Mouse (Mus musculus): ENCODE results near the gene Tomm40.

Gene Tomm40

DNA sequence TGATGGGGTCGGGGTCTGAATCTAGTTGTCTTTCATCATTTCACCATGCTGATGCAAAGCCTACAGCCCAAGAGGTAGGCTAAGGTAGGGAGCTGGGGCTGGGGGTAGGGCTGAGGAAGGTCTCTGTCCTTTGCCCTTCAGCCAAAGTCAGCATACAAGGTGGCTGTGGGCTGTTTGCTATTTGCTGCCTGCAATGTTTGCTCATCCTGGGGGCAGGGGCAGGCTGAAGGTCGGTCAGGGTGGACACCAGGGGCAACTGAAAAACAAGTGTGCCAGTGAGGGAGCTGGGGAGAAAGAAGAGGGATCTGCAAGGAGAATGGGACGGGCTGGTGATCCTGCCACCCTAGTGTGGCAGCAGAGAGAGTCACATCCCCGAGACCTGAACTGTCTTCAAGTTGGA, 29.9 kb downstream of the Tomm40 start:
- peak; percentile 54 for DNase-seq

DNA sequence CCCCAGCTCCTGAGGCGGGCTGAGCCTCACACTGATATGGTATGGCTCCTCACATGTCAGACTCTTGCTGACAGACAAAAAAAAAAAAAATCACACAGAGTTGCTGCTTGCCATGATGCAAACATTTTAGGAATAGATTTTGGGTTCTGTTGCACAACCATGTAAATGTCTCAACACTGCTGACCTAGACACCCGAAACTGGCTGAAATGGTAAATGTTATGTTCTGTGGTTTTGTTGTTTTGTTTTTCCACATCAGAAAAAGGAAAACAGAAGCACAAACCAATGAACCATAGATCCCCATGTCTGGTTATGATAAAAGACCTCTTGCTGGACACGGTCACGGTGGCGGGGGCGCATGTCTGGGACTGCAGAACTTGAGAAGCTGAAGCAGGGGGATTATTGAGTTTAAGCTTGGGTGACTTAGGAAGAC, 31.5 kb downstream of the Tomm40 start:
- DNase-seq, result no peak

DNA sequence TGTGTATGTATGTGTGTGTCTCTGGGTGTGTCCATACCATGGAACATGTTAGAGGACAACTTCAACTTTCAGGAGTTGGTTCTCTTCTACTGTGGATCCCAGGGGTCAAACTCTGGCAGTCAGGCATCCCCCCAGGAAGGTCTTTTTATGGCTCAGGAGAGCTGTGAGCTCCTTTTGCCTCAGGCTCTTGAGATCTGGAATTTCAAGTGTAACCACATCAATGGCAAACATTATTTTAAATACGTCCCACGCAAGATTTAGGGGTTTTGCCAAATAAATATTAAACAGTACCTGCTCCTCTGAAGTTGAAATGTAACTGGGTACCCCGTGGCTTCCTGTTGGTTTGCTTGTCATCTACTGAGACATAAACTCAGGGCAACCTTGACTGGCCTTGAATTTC, 32.3 kb downstream of the Tomm40 start:
- DNase-seq, result no peak

DNA sequence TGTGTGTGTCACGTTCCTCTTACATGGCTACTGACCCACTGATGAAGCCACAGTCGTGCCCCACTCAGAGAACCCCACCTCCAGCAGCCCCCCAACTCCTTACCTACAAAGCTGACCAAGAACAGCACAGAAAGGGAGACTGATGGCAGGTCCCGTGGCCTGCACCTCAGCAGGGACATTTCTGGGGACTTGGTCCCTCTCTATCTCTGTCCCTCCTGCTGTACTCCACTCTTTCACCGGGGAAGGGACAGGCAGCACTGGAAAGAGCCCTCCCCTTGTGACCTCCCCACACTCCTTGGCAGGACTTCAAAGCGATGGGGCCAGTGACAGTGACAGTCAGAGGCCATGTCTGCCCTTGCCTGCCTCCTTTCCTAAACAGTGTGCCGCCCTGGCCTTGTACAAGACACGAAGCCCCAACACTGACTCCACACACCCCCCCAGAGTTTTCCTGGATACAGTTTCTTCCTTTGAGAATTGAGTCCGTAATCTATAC, 34.0 kb downstream of the Tomm40 start, which contains the start of the genes Gm44805 and Apoc4:
Gene Gm44805, minus strand, starts transcription at position 222 of the 493 bp plus-strand sequence.
Gene Apoc4, minus strand, starts transcription at position 278 of the 493 bp plus-strand sequence.
- no peak for DNase-seq

DNA sequence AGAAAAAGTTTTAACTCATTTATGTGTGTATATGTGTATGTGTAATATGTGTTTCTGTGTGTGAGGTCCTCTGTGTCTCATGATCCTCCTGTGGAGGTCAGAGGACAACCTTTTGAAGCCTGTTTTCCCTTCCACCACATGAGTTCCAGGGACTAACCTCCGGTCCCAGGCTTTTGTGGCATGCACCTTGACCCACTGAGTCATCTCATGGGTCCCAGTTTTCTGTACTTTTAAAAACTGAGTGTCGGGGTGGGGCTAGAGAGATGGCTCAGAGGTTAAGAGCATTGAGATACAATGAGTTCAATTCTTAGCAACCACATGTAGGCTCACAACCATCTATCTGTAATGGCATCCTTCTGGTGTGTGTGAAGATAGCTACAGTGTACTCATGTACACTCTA, 34.5 kb downstream of the Tomm40 start:
- DNase-seq, result no peak

DNA sequence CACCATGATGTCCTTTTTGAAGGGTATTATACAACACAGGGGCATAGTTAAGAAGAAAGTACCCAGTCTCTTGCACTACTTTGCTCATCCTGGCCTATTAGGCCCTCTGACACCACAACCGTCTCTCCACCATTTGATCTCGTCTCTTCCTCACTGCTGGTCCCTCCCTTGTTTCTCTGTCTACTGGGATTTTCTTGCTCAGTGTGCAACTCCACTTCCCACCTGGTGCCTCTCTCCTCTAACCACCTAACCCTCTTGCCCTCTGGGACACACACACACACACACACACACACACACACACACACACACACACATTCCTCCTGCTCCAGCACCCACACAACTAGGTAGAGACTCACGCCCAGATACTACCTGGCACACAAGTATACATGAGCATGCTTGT, 36.3 kb downstream of the Tomm40 start:
- DNase-seq, result no peak

DNA sequence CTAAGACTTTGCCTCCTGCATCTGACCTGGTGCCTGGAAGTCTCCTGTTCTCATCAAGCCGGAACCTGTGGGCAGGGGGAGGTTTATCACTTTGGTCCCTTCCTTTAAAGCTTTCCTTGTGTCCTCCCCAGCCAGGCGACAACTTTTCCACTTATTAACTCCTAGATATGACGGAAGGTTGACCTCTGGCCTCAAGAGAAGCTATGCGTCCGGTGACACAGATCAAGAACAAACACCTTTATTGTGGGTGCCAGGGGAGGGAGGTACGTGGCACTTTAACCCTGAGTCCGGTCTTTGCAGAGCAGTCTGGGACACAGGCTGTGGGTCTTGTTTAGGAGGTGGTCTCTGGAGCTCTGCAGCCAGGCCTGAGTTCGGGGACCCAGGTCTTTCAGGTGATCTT, 37.4 kb downstream of the Tomm40 start, which contains the start of gene Apoc2:
Gene Apoc2, minus strand, starts transcription at position 70 of the 400 bp plus-strand sequence.
- no peak for DNase-seq

DNA sequence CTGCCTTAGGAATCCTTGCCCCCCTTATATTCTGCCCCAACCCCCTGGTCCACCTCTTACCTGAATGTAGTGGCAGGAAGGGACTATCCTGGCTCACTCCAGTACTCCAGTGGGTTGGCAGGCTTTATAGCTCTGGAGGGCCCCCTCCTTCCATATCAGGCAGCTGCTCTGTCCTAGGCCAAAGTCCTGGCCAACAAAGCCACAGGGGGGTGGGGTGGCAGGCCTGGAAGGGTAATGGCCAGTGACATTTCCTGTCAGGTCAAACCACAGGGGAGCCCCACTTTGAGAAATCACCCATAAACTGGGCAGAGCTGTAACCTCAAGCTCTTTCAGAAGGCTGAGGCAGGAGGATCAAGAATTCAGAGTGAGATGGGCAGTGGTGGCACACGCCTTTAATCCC, 38.6 kb downstream of the Tomm40 start:
- DNase-seq, result peak; percentile 55

DNA sequence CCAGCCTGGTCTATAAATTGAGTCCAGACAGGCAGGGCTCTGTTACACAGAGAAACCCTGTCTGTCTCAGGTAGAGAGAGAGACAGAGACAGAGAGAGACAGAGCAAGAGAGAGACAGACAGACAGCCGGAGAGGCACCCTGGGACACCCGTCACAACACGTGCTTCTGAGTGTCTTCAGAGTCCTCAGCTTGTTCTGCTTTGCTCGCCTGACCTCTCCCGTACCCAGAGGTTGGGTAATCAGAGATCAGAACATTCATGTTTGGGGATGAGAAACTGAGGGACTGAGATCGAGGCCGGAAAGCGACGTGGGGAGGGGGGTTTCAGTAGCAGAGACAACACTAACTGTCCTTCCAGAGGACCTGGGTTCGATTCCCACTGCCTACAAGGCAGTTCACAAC, 39.4 kb downstream of the Tomm40 start:
- no peak for DNase-seq

DNA sequence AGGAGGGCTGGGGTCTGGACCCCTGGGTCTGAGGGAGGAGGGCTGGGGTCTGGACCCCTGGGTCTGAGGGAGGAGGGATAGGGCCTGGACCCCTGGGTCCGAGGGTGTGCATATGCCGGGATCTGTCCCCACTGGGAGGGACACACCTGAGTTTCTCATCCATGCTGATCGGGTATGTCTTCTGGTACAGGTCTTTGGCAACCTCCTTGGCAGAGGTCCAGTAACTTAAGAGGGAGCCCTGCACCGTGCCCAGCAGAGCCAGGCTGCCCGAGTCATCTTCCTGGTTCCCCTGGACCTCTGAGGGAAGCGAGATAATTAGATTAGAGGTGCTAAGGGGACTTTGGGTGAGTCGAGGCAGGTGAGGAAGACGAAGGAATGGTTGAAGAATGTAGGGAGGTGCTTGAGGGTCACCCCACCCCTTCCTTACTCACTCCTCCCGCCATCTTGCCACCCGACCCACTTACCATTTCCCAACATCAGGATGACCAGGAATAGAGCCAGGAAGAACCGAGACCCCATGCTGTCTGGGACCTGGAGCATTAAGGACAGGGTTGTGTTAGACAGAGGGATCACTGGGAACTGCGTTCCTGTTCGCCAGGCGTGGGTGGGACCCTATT, 42.0 kb downstream of the Tomm40 start:
- DNase-seq, result no peak

DNA sequence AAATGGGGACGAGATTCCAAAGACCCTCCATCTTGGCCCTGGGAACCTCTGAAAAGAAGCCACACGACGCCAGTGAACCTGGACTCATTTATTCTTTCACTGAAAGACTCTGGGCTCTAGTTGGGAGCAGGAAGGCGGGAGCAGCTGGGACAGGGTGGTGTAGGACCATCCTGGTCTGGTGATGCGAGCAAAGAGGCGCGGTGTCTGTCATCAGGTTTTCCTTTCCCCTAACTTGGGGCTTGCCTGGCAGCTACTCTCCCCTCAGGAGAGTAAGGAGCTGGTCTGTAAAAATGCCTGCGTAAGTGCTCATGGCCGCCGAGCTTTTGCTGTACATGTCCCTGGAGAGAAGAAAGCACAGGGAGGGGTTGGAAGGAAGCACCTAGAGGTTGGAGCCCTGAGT, 43.7 kb downstream of the Tomm40 start:
- DNase-seq, result no peak

DNA sequence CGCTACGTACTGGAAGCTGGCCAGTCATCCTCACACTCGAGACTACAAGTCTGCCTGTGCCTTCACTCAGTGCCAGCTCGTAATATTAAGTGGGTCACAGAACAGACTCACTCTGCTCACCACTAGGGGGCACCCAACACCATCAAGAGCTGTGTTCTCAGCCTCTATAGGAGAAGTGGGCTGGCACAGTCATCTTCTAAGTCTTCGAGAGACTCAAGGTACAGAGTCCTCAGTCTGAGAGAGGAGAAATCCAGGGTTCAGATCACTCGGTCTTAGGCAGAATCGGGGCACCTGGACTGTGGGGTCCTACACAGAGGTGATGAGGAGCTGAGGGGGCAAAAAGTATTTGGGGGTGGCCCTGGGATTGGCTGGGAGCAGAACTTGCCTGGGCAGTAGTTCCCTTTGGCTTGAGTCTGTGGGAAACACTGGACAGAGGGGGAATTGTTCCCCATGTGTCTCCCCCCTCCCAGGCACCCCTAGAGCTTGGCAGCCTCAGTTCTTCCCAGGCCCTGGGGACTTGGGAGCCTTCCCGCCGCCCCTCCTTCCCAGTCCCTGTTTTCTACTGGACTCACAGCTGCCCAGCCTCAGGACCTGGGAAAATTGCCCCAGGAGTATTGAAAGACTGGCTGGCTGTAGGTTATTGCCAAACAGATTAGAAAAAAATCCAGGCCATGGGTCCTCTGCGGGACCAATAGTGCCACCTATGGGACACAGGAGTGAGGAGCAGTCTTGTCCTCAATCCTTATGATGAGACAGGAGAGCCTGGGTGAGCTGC, 46.1 kb downstream of the Tomm40 start:
- peak; percentile 90 for DNase-seq

DNA sequence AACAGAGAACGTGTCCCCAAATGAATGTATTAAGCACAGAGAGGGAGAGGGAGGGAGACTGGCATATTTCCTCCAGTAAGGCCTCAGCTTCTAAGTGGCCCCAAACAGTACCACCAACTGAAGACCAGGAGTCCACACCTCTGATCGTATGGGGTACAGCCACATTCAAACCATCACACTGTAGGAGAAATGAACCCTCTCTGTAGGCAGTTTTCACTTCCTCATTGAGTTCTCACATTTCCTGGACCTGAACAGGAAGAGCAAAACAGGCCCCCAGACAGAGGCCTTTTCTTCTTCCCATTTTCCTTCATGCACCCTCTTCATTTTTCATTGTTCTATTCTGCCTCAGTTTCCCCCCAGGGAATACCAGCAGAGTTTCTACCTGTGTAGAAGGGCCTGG, 47.8 kb downstream of the Tomm40 start:
- DNase-seq, result no peak

DNA sequence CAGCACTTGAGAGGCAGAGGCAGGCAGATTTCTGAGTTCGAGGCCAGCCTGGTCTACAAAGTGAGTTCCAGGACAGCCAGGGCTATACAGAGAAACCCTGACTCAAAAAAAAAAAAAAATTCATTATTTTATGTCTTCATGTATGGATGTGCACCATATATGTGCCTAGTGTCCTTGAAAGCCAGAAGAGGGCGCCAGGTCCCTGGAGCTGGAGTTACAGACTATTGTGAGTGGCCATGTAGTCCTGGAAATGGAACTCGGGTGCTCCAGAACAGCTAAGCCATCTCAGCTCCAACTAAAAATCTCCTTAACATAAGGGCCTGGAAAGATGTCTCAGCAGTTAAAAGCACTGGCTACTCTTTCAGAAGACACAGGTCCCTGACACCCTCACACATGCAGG, 48.5 kb downstream of the Tomm40 start:
- peak; percentile 34 for DNase-seq

DNA sequence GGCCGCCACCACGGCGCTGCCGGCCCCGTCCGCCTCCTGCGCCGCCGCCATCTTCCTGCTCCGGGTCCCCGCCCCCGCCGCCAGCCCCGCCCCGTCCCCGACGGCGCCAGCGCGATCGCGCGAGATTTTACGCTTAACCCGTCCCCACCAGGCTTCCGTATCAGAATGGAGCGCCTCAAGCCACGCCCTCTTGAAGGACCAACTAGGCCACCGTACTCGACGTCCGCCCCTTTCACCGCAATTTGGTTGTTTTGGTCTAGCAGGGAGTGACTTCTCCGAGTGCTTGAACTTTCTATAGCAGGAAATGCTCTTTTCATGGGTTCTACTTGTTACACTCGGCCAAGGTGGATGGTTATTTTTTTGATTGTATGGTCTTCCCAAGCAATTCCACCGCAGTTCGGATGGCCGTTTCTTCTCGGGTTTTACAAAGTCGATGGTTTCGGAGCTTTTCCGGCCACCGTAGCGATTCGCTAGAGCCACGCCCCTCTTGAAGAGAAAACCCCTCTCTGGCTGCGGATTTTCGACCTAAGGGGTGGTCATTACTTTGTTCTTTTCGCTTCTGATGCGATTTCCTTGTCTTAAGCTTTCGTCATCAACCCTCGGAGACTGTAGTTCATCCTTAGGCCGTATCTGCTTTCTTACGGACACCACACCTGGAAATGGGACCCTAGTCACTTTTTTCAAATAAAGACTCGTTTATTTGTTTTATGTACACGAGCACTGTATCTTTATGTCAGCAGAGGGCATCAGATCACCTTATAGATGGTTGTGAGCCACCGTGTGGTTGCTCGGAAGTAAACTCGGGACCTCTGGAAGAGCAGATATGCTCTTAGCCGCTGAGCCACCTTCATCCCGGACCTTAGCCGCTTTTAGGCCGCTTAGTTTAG, 50.0 kb downstream of the Tomm40 start, which contains the start of gene Clptm1:
Gene Clptm1, minus strand, starts transcription at position 79 of the 887 bp plus-strand sequence.
- DNase-seq, result peak; percentile 98

DNA sequence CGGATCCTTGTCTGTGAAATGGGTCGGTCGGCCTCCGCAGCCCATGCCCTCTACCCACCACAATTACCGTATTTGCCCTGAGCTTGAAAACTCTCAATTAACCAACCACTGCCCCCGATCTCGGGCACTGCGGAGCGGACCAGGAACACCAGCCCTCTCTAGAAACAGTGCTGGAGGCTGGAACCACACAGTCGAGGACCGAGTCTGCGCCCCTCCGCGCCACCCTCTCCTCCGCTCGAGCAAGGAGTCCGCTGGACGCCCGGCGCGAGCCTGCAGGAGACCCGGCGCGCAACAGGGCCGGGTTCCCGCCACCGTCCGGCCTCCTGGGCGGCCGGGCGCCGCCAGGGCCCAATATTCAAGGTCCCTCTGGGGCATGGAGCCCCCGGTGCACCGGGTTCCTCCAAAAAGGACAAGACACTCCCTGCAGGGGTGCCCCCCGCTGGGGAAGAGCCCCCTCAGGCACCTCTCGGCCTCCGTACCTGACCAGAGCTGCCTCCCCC, 50.7 kb downstream of the Tomm40 start:
- no peak for DNase-seq

DNA sequence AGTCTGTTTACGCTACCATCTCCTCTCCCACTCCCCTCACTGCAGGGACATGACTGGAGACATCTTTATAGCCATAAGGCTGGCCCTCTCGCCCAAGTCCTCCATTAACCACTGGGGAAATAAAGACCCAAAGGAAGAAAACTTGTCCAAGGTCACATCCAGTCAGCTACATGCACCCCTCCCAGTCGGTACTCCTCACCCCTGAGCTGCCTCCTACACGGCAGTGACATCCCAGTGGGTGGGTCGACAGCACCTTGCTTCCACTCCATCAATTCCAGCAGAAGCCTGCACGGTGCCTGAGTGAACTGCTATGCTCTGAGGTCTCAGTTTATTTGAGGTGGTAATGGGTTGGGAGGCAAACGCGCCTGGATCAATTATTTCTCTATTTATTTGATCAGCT, 51.3 kb downstream of the Tomm40 start:
- DNase-seq, result peak; percentile 37

DNA sequence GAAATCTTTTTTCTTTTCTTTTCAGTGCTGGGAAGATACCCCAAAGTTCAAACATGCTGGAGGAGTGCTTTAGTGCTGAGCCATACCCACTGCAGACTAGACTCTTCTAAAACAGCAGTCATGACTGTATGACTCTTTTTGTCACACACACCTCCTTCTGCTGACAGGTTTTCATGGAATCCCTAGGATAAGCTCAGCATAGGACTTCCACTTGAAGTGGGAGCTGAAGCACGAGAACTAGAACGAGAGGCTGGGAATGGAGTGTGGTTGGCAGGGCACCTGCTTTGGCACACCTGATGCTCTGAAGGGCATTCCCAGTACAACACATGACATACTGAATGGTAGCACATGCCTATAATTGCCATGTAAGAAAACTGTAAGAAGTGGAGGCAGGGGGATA, 62.6 kb downstream of the Tomm40 start:
- no peak for DNase-seq

All from liver (tissue).